Mouse (Mus musculus): ENCODE measurements around the gene Esyt2.

The Esyt2 gene

DNA sequence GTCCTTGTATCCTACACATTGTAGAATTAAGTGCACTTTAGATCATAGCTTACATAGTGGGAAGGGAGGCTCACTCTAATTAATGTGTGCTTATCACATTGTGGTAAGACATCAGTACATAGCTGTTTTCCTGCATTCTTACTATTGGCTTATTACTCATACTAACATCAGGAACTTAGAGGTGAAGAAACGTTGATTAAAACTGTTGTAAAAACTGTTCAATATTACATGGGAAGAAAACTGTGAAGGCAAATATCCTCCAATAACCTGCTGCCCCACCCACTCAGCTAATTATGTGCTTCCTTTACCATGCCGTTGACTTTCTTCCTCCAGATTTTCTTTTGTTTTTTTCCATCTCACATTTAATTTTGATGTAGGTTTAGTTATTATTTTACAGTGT lies 87.9 kb downstream of the Esyt2 start:
- no peak for TF ChIP-seq GATA4 (IDR thresholded peaks at IDR 0.05; ENCODE audit: insufficient replicate concordance, low read length)

DNA sequence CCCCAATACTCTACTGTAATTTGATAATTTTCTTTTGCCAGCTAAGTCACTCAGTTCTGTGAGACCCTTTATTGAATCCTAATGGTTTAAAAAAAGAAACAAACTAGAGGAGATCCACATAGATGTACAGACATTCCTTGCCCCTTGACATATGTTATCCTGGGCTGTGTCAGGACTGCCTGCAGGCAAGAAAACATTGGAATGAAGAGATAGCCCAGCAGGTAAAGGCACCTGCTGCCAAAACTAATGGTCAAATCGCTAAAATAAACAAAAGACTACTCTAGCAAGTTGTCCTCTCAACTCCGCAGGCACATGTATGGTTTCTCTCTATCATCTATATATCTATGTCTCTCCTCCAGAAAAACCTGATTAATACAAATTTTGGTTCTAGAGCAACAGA lies 102.1 kb downstream of the Esyt2 start:
- TF ChIP-seq GATA4 (IDR thresholded peaks at IDR 0.05; ENCODE audit: insufficient replicate concordance, low read length), result no peak

- no peak for TF ChIP-seq GATA4 (IDR thresholded peaks at IDR 0.05; ENCODE audit: insufficient replicate concordance, low read length)
These were observed 103.0 kb downstream of the Esyt2 start for GRCm38 (mm10) chr12:116383995-116384394.

- TF ChIP-seq GATA4 (IDR thresholded peaks at IDR 0.05; ENCODE audit: insufficient replicate concordance, low read length), result no peak
These were observed 105.8 kb downstream of the Esyt2 start for GRCm38 (mm10) chr12:116386802-116387201.

- TF ChIP-seq GATA4 (IDR thresholded peaks at IDR 0.05; ENCODE audit: insufficient replicate concordance, low read length), result no peak
These were observed 108.9 kb downstream of the Esyt2 start for GRCm38 (mm10) chr12:116389868-116390267.

- no peak for TF ChIP-seq GATA4 (IDR thresholded peaks at IDR 0.05; ENCODE audit: insufficient replicate concordance, low read length)
These were observed 113.3 kb downstream of the Esyt2 start for GRCm38 (mm10) chr12:116394327-116394726.

DNA sequence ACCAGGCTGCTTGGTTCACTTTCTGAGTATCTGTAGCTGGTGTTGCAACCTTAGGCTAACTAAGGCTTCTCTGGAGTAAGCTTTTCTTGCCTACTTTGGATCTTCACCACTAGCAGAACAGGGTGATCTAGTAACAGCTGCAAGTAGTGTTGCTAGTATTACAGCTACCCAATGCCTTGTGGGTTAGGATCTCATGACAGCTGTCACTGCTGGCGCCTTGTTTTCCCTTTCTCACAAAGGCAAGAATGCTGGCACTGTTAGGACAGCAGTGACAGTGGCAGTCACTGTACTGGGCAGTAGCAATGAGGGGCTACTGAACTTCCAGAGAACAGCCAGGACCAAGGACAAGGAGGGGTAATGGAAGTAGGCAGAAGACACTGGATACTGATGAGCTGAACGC lies 114.3 kb downstream of the Esyt2 start:
- TF ChIP-seq GATA4 (IDR thresholded peaks at IDR 0.05; ENCODE audit: insufficient replicate concordance, low read length), result no peak

GRCm38 (mm10) chr12:116396072-116396695 lies 115.2 kb downstream of the Esyt2 start:
- no peak for TF ChIP-seq GATA4 (IDR thresholded peaks at IDR 0.05; ENCODE audit: insufficient replicate concordance, low read length)

GRCm38 (mm10) chr12:116404012-116404679 lies 123.2 kb downstream of the Esyt2 start:
- no peak for TF ChIP-seq GATA4 (IDR thresholded peaks at IDR 0.05; ENCODE audit: insufficient replicate concordance, low read length)

- no peak for TF ChIP-seq GATA4 (IDR thresholded peaks at IDR 0.05; ENCODE audit: insufficient replicate concordance, low read length)
These were observed 124.2 kb downstream of the Esyt2 start, which contains the start of gene Ncapg2 for GRCm38 (mm10) chr12:116405045-116405835. Gene Ncapg2 (plus strand): TSS chr12:116405402.

DNA sequence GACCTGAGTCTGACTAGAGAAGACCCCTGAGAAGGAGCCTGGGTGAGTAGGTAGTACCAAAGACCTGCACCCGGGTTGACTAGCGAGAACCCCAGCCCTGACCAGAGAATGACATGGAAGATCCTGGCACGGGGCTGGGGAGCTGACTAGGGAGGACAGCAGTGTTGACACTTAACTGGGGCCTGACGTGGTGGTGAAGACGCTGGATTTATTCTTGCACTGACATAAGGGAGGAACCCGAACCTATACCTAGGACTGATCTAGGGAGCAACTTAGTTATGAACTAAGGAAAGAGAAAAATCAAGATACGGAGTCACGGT lies 124.8 kb downstream of the Esyt2 start:
- no peak for TF ChIP-seq GATA4 (IDR thresholded peaks at IDR 0.05; ENCODE audit: insufficient replicate concordance, low read length)

GRCm38 (mm10) chr12:116407883-116408282 lies 126.9 kb downstream of the Esyt2 start:
- TF ChIP-seq GATA4 (IDR thresholded peaks at IDR 0.05; ENCODE audit: insufficient replicate concordance, low read length), result no peak

DNA sequence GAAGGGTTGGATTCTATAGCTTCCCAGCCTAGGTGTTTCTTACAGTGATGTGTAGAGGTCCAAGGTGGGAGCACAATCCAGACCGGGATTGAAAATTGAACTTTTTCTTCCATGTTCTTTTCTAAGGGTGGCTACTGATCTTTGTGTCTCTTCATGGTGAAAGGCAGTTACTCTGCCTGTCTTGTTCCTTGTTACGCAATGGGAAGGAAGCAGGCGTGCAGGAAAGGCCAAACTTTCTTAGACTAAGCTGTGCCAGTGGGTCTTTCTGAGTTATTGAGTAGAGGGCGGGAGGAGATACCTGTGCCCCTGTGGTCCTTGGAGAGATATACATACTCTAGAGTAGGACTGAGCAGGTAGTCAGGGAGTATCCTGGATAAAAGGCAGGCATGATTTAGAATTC lies 133.9 kb downstream of the Esyt2 start:
- TF ChIP-seq GATA4 (IDR thresholded peaks at IDR 0.05; ENCODE audit: insufficient replicate concordance, low read length), result no peak

GRCm38 (mm10) chr12:116416514-116416913 lies 135.5 kb downstream of the Esyt2 start:
- no peak for TF ChIP-seq GATA4 (IDR thresholded peaks at IDR 0.05; ENCODE audit: insufficient replicate concordance, low read length)

DNA sequence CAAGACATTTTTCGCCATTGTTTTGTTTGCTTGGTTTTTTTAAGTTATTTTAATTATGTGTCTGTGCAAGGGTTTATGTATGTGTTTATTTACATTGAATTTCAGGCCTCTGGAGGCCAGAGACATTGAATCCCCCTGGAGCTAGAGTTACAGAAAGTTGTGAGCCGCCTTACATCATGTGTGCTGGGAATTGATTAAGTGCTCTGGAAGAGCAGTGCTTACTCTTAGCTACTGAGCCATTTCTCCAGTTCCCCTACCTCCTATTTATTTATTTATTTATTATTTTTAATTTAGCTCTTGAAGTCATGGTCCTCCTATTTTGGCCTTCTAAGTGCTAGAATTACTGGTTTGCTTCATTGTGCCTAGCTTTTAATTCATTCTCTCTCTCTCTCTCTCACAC lies 140.7 kb downstream of the Esyt2 start:
- no peak for TF ChIP-seq GATA4 (IDR thresholded peaks at IDR 0.05; ENCODE audit: insufficient replicate concordance, low read length)

GRCm38 (mm10) chr12:116425392-116425791 lies 144.4 kb downstream of the Esyt2 start:
- TF ChIP-seq GATA4 (IDR thresholded peaks at IDR 0.05; ENCODE audit: insufficient replicate concordance, low read length), result no peak
